Mouse (Mus musculus): ENCODE measurements around the gene Ssr2.

The Ssr2 gene

DNA sequence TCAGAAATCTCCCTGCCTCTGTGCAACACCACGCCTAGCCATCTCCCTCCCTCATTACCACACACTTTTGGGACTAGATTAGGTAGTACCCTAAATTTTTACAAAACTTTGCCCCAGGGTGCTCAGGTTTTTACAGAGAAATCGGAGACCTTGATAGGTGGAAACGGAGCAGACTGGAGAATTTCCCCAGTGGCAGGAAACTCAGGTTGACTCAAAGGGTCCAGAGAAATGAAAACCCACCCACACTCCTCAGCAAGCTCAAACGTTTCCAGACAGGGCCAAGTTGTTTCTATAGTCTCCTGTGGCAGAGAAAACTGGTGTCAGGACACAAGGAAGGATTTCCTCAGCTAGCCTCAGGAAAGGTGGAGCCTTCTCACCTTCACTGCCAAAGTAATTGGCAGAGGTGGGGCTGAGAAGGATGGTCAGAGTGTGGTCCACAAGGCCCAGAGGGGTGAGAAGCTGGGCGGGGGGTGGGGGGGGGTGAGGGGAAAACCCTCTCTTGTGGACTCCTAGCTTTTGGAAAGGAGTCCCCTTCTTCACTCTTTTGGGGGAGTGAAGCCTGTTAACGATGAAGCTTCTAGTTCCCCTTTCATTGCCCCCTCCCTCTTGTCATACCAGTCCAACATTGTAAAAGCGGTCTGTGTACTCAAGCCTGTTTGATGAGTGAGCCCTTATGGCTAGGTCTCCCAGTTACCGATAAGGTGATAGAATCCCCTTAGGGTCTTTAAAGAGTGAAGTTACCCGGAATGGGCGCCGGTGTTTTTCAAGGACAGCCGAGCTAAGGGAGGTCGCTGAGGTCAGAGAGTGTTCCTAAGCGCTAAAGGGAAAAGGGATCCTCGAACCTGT is 44.7 kb downstream of the Ssr2 start:
- TF ChIP-seq GATA4 (IDR thresholded peaks at IDR 0.05; ENCODE audit: insufficient replicate concordance, low read length): no peak

GRCm38 (mm10) chr3:88620992-88621536 is 45.4 kb downstream of the Ssr2 start:
- TF ChIP-seq GATA4 (IDR thresholded peaks at IDR 0.05; ENCODE audit: insufficient replicate concordance, low read length): peak; percentile 39; the same call in 1 of the 2 replicates

- TF ChIP-seq GATA4 (IDR thresholded peaks at IDR 0.05; ENCODE audit: insufficient replicate concordance, low read length): no peak
Observed at GRCm38 (mm10) chr3:88621537-88622112, 45.9 kb downstream of the Ssr2 start.

DNA sequence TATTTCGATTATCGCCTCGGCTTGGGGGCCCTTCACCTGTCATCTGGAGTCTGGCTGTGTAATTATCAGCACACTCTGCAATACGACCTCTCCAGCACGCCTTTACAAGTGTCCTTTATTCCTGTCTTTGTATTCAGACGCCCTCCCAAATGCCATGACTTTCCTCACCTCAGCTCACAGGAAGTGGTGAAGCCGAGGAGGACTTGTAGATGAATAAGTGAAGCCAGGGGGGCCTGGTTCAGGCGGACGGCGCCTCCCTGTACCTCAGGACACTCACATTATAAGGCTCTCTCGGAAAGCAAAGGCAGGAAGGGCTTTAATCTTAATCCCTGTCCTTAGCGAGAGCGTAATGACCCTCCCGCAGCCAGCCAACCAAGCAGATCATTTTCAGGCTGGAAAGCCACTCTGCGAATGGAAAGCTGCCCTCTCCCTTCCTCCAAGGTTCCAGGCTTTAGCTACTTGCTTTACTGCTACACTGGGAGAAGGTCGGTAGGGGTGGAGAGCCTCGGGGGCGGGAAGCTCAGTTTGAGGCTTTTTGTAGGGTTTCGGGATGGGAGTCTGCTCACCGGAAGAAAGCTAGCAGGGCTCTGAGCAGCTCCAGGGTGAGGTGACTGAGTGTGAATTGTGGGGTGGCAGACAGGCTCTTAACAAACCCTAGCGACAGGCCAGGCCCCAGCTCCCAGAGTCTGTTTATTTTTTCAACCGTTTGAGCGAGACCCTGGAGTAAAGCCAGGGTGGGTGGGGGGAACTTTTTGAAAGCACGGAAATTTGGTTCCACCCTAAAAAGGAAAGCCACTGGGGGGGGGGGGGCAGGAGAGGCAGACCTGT is 46.7 kb downstream of the Ssr2 start:
- no peak for TF ChIP-seq GATA4 (IDR thresholded peaks at IDR 0.05; ENCODE audit: insufficient replicate concordance, low read length)

DNA sequence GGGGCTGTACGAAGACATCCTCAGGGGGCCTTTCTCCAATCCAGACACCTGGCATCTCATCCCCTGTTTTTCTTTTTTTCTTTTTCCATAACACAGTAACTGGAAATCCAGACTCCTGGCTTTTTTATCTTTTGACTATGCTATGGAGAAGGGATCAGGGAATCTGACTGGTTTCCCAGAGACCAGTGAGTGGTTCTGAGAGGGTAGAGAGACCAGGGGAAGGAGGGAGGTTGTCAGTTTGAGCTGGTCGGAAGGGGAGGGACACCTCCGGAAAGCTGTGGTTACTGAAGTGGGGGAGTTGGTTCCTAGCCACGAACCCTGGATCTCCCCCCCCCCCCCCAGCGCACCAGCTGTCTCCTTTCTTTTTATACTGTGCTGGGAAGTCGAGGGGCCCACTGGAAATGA is 47.3 kb downstream of the Ssr2 start:
- TF ChIP-seq GATA4 (IDR thresholded peaks at IDR 0.05; ENCODE audit: insufficient replicate concordance, low read length): no peak

DNA sequence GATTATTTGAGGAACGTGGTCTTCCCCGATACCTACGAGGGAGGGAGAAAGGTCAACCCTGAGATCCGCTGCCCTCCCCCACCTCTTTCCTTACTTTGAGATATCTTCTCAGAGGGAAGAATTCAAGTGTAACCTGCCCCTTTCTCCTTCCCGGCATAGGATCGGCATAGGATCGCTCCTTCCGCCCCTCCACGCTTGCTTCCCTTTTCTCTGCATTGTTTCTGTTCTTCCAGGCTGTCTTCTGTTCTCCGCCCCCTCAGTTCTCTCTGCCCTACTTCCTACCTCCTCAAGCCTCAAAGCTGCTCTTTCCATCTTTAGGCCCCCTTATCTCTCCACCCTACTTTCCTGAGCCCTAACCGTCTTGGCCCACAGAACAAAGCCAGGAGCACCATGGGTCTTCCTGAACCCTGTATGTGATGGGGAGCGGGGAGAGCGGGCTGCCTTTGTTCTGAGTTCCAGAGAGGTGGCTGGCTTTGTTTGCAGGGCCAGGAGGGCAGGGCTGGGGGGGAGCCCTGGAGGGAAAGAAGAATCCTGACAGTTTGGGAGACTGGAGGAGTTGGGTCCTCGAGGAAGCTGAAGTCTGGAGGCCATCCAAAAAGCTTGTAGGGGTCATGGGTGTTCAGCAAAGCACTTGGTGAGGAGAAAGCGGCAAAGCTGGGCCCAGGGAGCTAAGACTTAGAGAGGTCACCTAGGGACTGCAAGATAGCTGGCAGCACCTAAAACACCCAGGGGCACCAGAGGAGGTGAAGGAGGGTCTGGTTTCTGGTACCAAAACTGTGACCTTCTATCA is 47.9 kb downstream of the Ssr2 start:
- TF ChIP-seq GATA4 (IDR thresholded peaks at IDR 0.05; ENCODE audit: insufficient replicate concordance, low read length): no peak

GRCm38 (mm10) chr3:88624324-88624723 is 48.6 kb downstream of the Ssr2 start:
- no peak for TF ChIP-seq GATA4 (IDR thresholded peaks at IDR 0.05; ENCODE audit: insufficient replicate concordance, low read length)

GRCm38 (mm10) chr3:88624951-88625350 is 49.3 kb downstream of the Ssr2 start:
- no peak for TF ChIP-seq GATA4 (IDR thresholded peaks at IDR 0.05; ENCODE audit: insufficient replicate concordance, low read length)

DNA sequence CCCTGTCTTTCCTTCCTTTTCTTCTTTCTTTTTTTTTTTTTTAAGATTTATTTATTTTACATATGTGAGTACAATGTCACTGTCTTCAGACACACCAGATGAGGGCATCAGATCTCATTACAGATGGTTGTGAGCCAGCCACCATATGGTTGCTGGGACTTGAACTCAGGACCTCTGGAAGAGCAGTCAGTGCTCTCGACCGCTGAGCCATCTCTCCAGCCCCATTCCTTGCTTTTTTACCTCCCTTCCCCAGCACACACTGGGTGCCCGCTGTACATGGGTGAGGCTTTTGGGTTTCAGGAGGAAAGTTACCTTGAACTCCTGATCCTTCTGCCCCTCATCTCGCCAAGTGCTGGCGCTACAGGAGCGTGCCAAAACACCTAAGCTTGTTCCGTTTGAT is 49.9 kb downstream of the Ssr2 start:
- no peak for TF ChIP-seq GATA4 (IDR thresholded peaks at IDR 0.05; ENCODE audit: insufficient replicate concordance, low read length)

- TF ChIP-seq GATA4 (IDR thresholded peaks at IDR 0.05; ENCODE audit: insufficient replicate concordance, low read length): no peak
Observed at GRCm38 (mm10) chr3:88626316-88626715, 50.6 kb downstream of the Ssr2 start.

DNA sequence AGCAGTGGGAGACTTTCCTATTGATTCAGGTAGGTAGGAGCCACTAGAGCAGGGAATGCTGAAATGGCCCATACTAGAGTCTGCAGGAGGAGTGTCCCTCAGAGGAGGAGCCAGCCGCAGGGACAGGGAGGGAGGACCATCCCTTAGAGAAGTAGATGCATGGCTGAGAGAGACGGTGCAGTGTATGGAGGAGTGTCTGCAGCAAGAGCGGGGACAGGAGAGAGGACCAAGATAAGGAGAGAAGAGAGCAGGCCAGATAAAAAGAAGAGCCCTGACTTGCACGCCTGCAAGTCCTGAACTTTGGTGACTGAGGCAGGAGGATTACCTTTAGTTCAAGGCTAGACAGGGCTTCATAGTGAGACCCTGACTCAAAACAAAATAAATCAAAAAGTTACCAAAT is 51.4 kb downstream of the Ssr2 start:
- no peak for TF ChIP-seq GATA4 (IDR thresholded peaks at IDR 0.05; ENCODE audit: insufficient replicate concordance, low read length)

DNA sequence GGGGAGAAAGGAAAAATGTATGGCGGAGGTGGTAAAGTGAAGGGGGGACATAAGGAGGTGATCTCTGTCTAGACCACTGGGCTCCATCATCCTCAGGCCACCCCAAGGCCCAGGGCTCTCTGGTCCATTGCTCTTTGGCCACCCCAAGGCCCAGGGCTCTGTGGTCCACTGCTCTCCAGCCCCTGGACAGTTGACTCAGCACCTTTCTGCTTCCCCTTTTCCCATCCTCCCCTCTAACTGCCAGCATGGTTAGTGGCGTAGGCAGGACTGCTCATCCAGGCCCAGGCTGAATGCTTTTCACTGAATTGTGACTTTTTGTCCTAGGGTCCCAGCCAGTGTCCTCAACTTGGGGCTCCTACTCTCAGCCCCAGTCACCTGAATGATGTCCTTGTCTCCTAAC is 51.9 kb downstream of the Ssr2 start:
- no peak for TF ChIP-seq GATA4 (IDR thresholded peaks at IDR 0.05; ENCODE audit: insufficient replicate concordance, low read length)

DNA sequence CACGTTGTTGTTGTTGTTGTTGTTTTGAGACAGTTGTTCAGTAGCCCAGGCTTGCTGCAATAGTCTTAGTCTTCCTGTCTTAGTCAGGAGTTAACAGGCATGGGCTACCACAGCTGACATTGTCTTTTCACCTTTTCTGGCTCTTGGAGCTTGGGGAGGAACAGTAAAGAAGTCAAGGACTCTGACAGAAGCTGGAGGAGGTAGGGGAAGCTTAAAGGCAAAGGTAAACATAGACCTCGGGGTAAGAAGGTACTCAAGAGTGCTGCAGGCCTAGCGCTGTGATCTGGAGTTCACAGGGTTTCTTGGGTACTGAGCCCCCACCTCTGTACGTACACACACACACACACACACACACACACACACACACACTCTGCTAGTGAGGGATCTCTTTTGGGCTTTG is 53.1 kb downstream of the Ssr2 start:
- TF ChIP-seq GATA4 (IDR thresholded peaks at IDR 0.05; ENCODE audit: insufficient replicate concordance, low read length): no peak

DNA sequence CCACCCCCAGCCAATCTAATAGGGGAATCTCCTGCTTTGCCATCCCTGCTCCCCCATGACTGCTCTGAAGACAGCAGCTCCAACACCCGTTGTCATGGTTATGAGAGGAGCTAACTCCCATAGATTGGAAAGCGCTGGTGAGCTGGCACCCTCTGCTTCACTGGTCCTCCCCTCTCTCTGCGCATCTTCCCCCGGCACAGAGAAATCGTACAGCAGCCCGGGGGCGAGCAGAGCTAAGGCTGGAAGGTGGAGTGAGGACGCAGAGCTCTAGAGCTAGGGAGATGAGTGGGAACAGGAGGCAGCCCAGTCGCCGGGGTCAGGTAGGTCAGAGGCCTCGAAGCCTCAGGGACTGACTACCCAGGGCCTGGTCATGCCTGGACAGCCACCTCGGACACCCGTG is 53.6 kb downstream of the Ssr2 start:
- TF ChIP-seq GATA4 (IDR thresholded peaks at IDR 0.05; ENCODE audit: insufficient replicate concordance, low read length): no peak

DNA sequence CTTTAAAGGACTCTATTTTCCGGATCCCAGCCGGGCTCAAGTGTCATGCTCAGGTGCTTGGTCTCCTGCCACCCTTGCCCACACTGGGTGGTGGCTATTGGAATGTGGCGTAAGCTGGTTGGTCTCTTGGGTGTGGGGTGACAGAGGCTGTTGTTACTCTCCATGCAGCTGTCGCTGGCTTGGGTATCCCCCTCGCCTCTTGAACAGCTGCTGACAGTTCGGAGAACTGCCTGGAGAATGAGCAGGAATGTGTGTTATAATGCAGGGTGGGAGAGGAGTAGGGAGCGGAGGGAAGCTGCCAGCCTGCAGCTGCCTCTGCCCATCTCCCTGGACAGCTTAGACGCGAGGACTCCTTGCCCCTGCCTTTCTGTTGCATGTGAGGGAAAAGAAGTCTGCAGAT is 54.3 kb downstream of the Ssr2 start:
- TF ChIP-seq GATA4 (IDR thresholded peaks at IDR 0.05; ENCODE audit: insufficient replicate concordance, low read length): no peak

Measured in liver, adult (tissue).